Mouse (Mus musculus) fibroblast of lung, adult 2 months (primary cell): ENCODE data around the gene Pmis2.
A peak's percentile ranks its signal among the peaks of the same experiment; 100 is the strongest.

Experiments
- DNase-seq: peaks from one replicate; pipeline ENCODE4 v3.0.0-alpha.2; 2011; ENCODE audit warnings: low read depth

The Pmis2 gene

DNA sequence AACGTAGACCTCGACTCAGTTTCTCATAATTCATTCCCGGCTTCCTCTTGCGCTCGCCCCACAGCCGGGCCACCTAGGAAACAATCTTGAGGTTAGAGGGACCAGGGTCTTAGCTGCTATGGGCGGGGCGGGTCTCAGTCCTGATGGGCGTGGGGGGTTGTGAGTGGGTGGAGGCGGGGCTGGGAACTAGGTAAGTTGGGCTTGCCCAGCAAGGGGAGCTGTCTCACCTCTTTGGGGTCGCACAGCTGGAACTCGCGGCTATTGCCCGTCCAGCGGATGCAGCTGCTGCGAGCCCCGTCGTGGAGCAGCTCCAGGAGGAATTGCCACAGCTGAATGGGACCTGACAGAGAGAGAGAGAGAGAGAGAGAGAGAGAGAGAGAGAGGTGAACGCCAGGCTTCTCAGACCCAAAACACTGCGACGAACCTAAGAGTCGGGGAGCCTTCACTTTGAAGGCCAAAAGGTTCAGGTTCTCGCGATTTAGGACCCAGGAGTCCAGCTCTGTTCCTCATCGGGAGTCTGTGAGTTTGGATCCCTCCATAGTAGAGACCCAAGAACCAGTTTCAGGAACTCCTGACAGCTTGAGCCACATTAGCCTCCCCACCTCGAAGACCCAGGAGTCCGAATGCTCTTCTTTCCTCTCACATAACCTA is 37.5 kb downstream of the Pmis2 start:
- DNase-seq: no peak

DNA sequence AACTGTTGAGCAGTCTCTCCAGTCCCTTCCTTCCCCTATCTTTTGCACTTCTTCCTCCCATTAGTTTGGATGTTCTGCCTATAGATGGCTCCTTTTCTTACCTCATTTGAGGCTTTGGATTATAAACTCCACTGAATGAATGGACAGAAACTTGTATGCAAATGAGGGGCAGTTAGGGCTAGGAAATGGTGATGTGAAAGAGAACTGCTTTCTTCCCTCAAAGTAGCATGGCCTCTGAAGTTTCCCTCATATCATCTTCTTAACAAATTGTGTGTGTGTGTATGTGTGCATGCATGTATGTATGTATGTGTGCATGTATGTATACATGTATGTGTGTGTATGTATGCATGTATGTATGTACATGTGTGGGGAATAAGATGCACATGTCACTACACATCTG is 42.4 kb downstream of the Pmis2 start:
- no peak for DNase-seq

DNA sequence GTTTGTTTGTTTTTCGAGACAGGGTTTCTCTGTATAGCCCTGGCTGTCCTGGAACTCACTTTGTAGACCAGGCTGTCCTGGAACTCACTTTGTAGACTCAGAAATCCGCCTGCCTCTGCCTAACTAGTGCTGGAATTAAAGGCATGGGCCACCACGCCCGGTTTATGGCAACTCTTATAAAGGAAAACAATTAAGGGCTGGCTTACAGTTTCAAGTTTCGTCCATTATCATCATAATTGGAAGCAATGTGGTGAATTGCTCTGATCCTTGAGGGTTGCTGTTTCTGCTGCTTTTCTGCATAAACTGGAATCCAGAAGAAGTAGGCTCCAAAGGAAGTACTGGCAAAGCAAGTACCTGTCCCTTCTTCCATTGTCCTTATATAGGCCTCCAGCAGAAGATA is 44.8 kb downstream of the Pmis2 start:
- no peak for DNase-seq

DNA sequence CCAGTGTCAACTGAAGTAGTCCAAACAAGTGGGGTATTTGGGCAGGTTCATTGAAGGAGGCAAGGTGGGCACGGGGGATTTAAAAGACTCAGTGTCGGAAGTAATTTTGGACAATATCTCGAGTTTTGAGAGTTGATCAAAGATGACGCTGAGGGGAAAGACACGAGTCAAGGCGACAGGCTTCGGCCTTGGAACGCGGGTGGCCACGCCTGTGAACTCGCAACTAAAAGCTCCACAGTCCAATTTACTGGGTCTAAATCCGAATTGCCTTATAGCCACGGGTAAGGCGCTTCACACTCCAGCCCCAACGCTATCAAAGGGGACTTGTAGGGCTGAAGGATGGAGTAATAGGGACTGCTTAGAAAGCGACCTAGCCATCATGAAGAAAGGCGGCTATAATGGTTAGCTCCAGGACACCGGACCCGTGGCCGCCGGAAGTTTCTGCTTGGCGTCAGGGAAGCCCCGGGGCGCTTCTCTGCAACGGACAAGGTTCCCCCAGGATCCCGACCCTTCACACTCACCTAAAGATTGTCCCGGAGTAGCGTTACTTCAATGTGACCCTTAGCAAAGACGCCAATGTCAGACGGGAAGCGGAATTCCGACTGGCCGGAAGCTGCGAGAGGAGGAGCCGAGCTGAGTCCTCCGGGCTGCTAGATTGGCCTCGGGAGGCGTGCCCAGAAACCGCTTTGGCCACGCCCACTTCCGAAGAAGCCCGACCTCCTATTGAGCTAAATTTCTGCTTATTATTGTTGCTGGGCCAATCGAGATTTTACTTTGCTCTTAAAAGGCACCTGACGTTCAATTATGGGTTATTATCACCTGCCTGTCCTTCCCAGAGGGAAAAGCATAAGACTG is 45.6 kb downstream of the Pmis2 start, which contains the start of gene Cox6b1:
Cox6b1 (minus strand) TSS at position 622 of the 855 bp plus-strand sequence.
- peak; percentile 89 for DNase-seq
